8 mouse cellular contexts compared by ENCODE assay signal in genomic region chr14:54516710-54517310, GRCm38 (mm10). TPM values are rescaled to one million over a fixed set of nuclear protein-coding genes. Genes with fewer than 3 reads are reported as not detected.
DNase-seq lines count a peak whose midpoint lies in the region; ATAC-seq and TF ChIP-seq lines count a peak whose summit lies in the region.

No protein-coding gene starts in this region.

- no peak for TF ChIP-seq POLR2A in myocyte (IDR thresholded peaks at IDR 0.05; ENCODE audit: insufficient read length, low read depth)

- ATAC-seq in kidney, embryonic 16.5 days (ENCODE audit: low FRiP score, low TSS enrichment), result peak; percentile 68
- no peak; the same call in 1 of the 2 replicates for ATAC-seq in hindbrain, embryonic 16.5 days

- no peaks in the 10 kb centered on the region for H3K27me3 ChIP-seq in kidney, embryonic 16.5 days (ENCODE audit: insufficient read depth, low read length)
- no peaks in the 10 kb centered on the region for H3K27me3 ChIP-seq in embryonic facial prominence, embryonic 10.5 days (replicated peaks; ENCODE audit: low read depth, poor library complexity, severe bottlenecking)
- no peaks in the 10 kb centered on the region for H3K27me3 ChIP-seq in hindbrain, embryonic 16.5 days (replicated peaks; ENCODE audit: control insufficient read depth, insufficient read depth, low read length)
- H3K27me3 ChIP-seq in myocyte (ENCODE audit: control insufficient read depth, insufficient read depth, insufficient read length), result no peaks in the 10 kb centered on the region

- peaks cover 15% of the 10 kb centered on the region for H3K79me2 ChIP-seq in myocyte (ENCODE audit: control insufficient read depth, insufficient read depth)

- H3K4me3 ChIP-seq in kidney, embryonic 16.5 days (ENCODE audit: low read length), result peak overlapping the region; percentile 83
- H3K4me3 ChIP-seq in embryonic facial prominence, embryonic 10.5 days, result peak overlapping the region; percentile 82
- peak overlapping the region; percentile 73 for H3K4me3 ChIP-seq in hindbrain, embryonic 16.5 days (ENCODE audit: low read length)
- peak overlapping the region; percentile 82 for H3K4me3 ChIP-seq in myocyte

- peak overlapping the region; percentile 87 for H3K9ac ChIP-seq in kidney, embryonic 16.5 days (replicated peaks; ENCODE audit: low read length)
- peak overlapping the region; percentile 83 for H3K9ac ChIP-seq in hindbrain, embryonic 16.5 days (ENCODE audit: low read depth, low read length)

- peak overlapping the region; percentile 63 for H3K4me2 ChIP-seq in kidney, embryonic 16.5 days (replicated peaks; ENCODE audit: low read depth, low read length)
- peak overlapping the region; percentile 83 for H3K4me2 ChIP-seq in hindbrain, embryonic 16.5 days (ENCODE audit: low read length)
- peak overlapping the region; percentile 96 for H3K4me2 ChIP-seq in myocyte (ENCODE audit: low read depth)

- H3K36me3 ChIP-seq in kidney, embryonic 16.5 days (ENCODE audit: insufficient read depth, low read length), result peaks cover 34% of the 10 kb centered on the region
- H3K36me3 ChIP-seq in embryonic facial prominence, embryonic 10.5 days (replicated peaks), result peaks cover 41% of the 10 kb centered on the region
- peaks cover 29% of the 10 kb centered on the region for H3K36me3 ChIP-seq in hindbrain, embryonic 16.5 days (ENCODE audit: control insufficient read depth, insufficient read depth, low read length)
- H3K36me3 ChIP-seq in myocyte (ENCODE audit: control insufficient read depth, insufficient read depth), result peaks cover 24% of the 10 kb centered on the region

- peak overlapping the region; percentile 75 for H3K27ac ChIP-seq in kidney, embryonic 16.5 days (ENCODE audit: low read length)
- H3K27ac ChIP-seq in embryonic facial prominence, embryonic 10.5 days (replicated peaks), result peak overlapping the region; percentile 92
- peak overlapping the region; percentile 87 for H3K27ac ChIP-seq in hindbrain, embryonic 16.5 days (ENCODE audit: low read depth, low read length)

- H3K4me1 ChIP-seq in kidney, embryonic 16.5 days (ENCODE audit: insufficient read depth, low read length), result peaks cover 20% of the 10 kb centered on the region
- H3K4me1 ChIP-seq in embryonic facial prominence, embryonic 10.5 days, result peaks cover 21% of the 10 kb centered on the region
- peaks cover 13% of the 10 kb centered on the region for H3K4me1 ChIP-seq in hindbrain, embryonic 16.5 days (ENCODE audit: control insufficient read depth, insufficient read depth, low read depth, low read length)

- no peak for DNase-seq in kidney, postnatal 4 days
- no peak for DNase-seq in embryonic facial prominence, embryonic 10.5 days (ENCODE audit: low spot score)
- no peak for DNase-seq in embryo, embryonic 11 days
- no peak for DNase-seq in layer of hippocampus, adult 11-12 months (ENCODE audit: low spot score)
- no peak for DNase-seq in cerebellum, adult 8-10 months

- peaks cover 9% of the 10 kb centered on the region for H3K9me3 ChIP-seq in kidney, embryonic 16.5 days (ENCODE audit: low read length)
- peaks cover 11% of the 10 kb centered on the region for H3K9me3 ChIP-seq in embryonic facial prominence, embryonic 10.5 days
- no peaks in the 10 kb centered on the region for H3K9me3 ChIP-seq in hindbrain, embryonic 16.5 days (ENCODE audit: control insufficient read depth, low read length)

- H3ac ChIP-seq in myocyte (ENCODE audit: control insufficient read depth, insufficient read length), result peak overlapping the region; percentile 54

- 5% methylated on average over 17 of the region's 17 CpGs for WGBS in kidney, embryonic 16.5 days
- 7% methylated on average over 17 of the region's 17 CpGs for WGBS in embryonic facial prominence, embryonic 10.5 days
- WGBS in hindbrain, embryonic 16.5 days, result 5% methylated on average over 17 of the region's 17 CpGs

TF ChIP-seq in myocyte, 11 proteins besides CTCF, POLR2A, EP300 and RAD21:
- TF ChIP-seq USF1 (IDR thresholded peaks at IDR 0.05; ENCODE audit: low read depth) (no peak), MYOD1 (IDR thresholded peaks at IDR 0.05; ENCODE audit: control insufficient read depth in 1 of 3, insufficient read length in 2 of 3, low read depth in 2 of 3) (peak in 1 of 3 experiments; percentile 43), MYOG (IDR thresholded peaks at IDR 0.05; ENCODE audit: control insufficient read depth in 1 of 3, insufficient read depth in 1 of 3, insufficient read length in 2 of 3, low read depth in 2 of 3) (no peak), SRF (IDR thresholded peaks at IDR 0.05; ENCODE audit: control insufficient read depth, insufficient read length, low read depth) (no peak), TCF3 (IDR thresholded peaks at IDR 0.05; ENCODE audit: insufficient read length, low read depth) (no peak)

RNA-seq across cellular contexts. Expression of gene Prmt5, which starts 0.5 kb away (rescaled TPM):
- 102 and 108 TPM in 2 replicates for polyA plus RNA-seq in kidney, embryonic 16.5 days (2015; fragmentation: Nextera tagmentation; extraction: Ambion mirVana)
- 139 and 149 TPM in 2 replicates for polyA plus RNA-seq in embryonic facial prominence, embryonic 10.5 days (2016; fragmentation: Nextera tagmentation; extraction: Ambion mirVana)
- 93.2 and 103 TPM in 2 replicates for polyA plus RNA-seq in hindbrain, embryonic 16.5 days (2015; fragmentation: Nextera tagmentation; extraction: Ambion mirVana)
- 140 TPM for polyA plus RNA-seq in myocyte (2012; fragmentation: generic; extraction: Trizol)

RNA-seq across cellular contexts. Expression of gene Haus4, which starts 37.6 kb away (rescaled TPM):
- 57.3 and 62.4 TPM in 2 replicates for polyA plus RNA-seq in kidney, embryonic 16.5 days (2015; fragmentation: Nextera tagmentation; extraction: Ambion mirVana)
- polyA plus RNA-seq in embryonic facial prominence, embryonic 10.5 days (2016; fragmentation: Nextera tagmentation; extraction: Ambion mirVana), result 58.9 and 60.5 TPM in 2 replicates
- 19.4 and 20.7 TPM in 2 replicates for polyA plus RNA-seq in hindbrain, embryonic 16.5 days (2015; fragmentation: Nextera tagmentation; extraction: Ambion mirVana)
- polyA plus RNA-seq in myocyte (2012; fragmentation: generic; extraction: Trizol), result 23.5 TPM

RNA-seq across cellular contexts. Expression of gene Rem2, which starts 40.9 kb away (rescaled TPM):
- polyA plus RNA-seq in kidney, embryonic 16.5 days (2015; fragmentation: Nextera tagmentation; extraction: Ambion mirVana), result 6.7 and 7.4 TPM in 2 replicates
- 9.1 and 9.9 TPM in 2 replicates for polyA plus RNA-seq in embryonic facial prominence, embryonic 10.5 days (2016; fragmentation: Nextera tagmentation; extraction: Ambion mirVana)
- polyA plus RNA-seq in hindbrain, embryonic 16.5 days (2015; fragmentation: Nextera tagmentation; extraction: Ambion mirVana), result 38.5 and 39.5 TPM in 2 replicates
- 0.20 TPM for polyA plus RNA-seq in myocyte (2012; fragmentation: generic; extraction: Trizol)

RNA-seq across cellular contexts. Expression of gene Lrp10, which starts 52.9 kb away (rescaled TPM):
- polyA plus RNA-seq in kidney, embryonic 16.5 days (2015; fragmentation: Nextera tagmentation; extraction: Ambion mirVana), result 58.8 and 65.1 TPM in 2 replicates
- polyA plus RNA-seq in embryonic facial prominence, embryonic 10.5 days (2016; fragmentation: Nextera tagmentation; extraction: Ambion mirVana), result 23.2 and 23.4 TPM in 2 replicates
- 31.4 and 35.6 TPM in 2 replicates for polyA plus RNA-seq in hindbrain, embryonic 16.5 days (2015; fragmentation: Nextera tagmentation; extraction: Ambion mirVana)
- polyA plus RNA-seq in myocyte (2012; fragmentation: generic; extraction: Trizol), result 81.8 TPM
